ENCODE assay signal across 8 mouse cellular contexts in genomic region chrX:42067791-42068200, GRCm38 (mm10). TPM values are rescaled to one million over a fixed set of nuclear protein-coding genes. Genes with fewer than 3 reads are reported as not detected.
DNase-seq lines count a peak whose midpoint lies in the region; ATAC-seq lines count a peak whose summit lies in the region.

No protein-coding gene starts in this region.

- peak; percentile 83 for DNase-seq in adrenal gland, postnatal 14 days
- DNase-seq in cerebellum, postnatal 36 days: peak; percentile 70 to 73
- DNase-seq in frontal cortex, postnatal 36 days (ENCODE audit: low spot score in 2 of 2): peak; percentile 37 to 57
- peak; percentile 5 for DNase-seq in hindlimb bud, embryonic 11.5 days (ENCODE audit: extremely low spot score, low read depth, low spot score)
- DNase-seq in left cerebral cortex, postnatal 14 days (ENCODE audit: low spot score in 2 of 2): peak; percentile 51 to 64
- DNase-seq in spleen, adult 12 weeks (ENCODE audit: low spot score): peak; percentile 54
- DNase-seq in adipocyte (ENCODE audit: low spot score): no peak

- ATAC-seq in megakaryocyte-erythroid progenitor cell, adult 5-6 weeks (replicated peaks; ENCODE audit: low FRiP score, low TSS enrichment, poor library complexity, severe bottlenecking): peak; percentile 73

- intact Hi-C loops in left cerebral cortex, postnatal 14 days (cut with DNase I): loop anchor here (2.0 kb wide), 2 partner anchors 35 to 81 kb away; partner anchors contain the start of gene Stag2

RNA-seq across cellular contexts. Expression of gene Xiap, which starts 8.3 kb away (rescaled TPM):
- 60.3 and 63.6 TPM in 2 replicates for total RNA-seq in adrenal gland, postnatal 14 days (2021)
- 10 to 100 TPM; 47.9 to 50.3 TPM for total RNA-seq in left cerebral cortex, postnatal 14 days (2021)
- total RNA-seq in megakaryocyte-erythroid progenitor cell, adult 5-6 weeks (2014; fragmentation: Nextera tagmentation): 25.4 and 30.4 TPM in 2 replicates
- 31.5 and 35.6 TPM in 2 replicates for total RNA-seq in megakaryocyte-erythroid progenitor cell, adult 5-6 weeks (2017)
